ENCODE assay signal across 19 mouse cellular contexts in the genomic region with DNA sequence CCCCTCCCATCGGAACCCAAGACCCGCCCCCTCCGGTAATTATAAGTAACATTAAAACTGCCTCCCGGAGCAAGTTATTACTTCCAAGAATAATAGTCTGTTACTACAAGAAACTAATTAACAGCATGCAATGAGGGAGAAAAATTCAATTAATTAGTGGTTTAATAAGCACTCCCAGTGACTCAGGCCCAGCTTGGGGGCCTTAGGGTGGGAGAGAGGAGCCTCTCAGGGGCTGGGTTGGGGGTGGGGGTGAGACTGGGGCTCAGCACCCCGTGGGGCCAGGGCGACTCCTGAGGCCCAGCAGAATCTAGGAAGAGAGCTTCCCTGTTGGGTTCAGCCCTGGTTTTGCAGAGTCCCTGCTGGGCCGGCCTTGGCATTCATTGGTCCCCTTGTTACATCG. TPM values are rescaled to one million over a fixed set of nuclear protein-coding genes. Genes with fewer than 3 reads are reported as not detected.
DNase-seq lines count a peak whose midpoint lies in the region; ATAC-seq lines count a peak whose summit lies in the region.
"Had no signal": no experiment of that assay in that cellular context is flagged by ENCODE, and none has a peak within 500 bp of the region (broad histone marks: within the 10 kb centered on the region; RNA-seq: fewer than 3 reads in every experiment).

No protein-coding gene starts in this region.

- H3K27me3 ChIP-seq in forebrain, embryonic 11.5 days (ENCODE audit: control insufficient read depth, insufficient read depth, low read length) = peaks cover 7% of the 10 kb centered on the region
- H3K27me3 ChIP-seq in forebrain, embryonic 10.5 days (ENCODE audit: poor library complexity, severe bottlenecking) = peaks cover 81% of the 10 kb centered on the region
- no peaks in the 10 kb centered on the region for H3K27me3 ChIP-seq in neural tube, embryonic 12.5 days (replicated peaks)
- H3K27me3 ChIP-seq in hindbrain, embryonic 16.5 days (replicated peaks; ENCODE audit: control insufficient read depth, insufficient read depth, low read length) = peaks cover 3% of the 10 kb centered on the region; the same call in 1 of the 2 replicates

- no peak overlapping the region for H3K27ac ChIP-seq in forebrain, embryonic 11.5 days (ENCODE audit: low read depth, low read length)
- no peak overlapping the region for H3K27ac ChIP-seq in forebrain, embryonic 10.5 days
- H3K27ac ChIP-seq in neural tube, embryonic 12.5 days = no peak overlapping the region
- no peak overlapping the region for H3K27ac ChIP-seq in hindbrain, embryonic 16.5 days (ENCODE audit: low read depth, low read length)
- H3K27ac ChIP-seq: kidney, postnatal 0 days; limb, embryonic 12.5 days; liver, embryonic 14.5 days had no signal

- no peak overlapping the region for H3K4me2 ChIP-seq in forebrain, embryonic 11.5 days (ENCODE audit: low read depth, low read length, severe bottlenecking)
- H3K4me2 ChIP-seq in neural tube, embryonic 12.5 days (replicated peaks) = no peak overlapping the region
- no peak overlapping the region for H3K4me2 ChIP-seq in hindbrain, embryonic 16.5 days (ENCODE audit: low read length)
- H3K4me2 ChIP-seq: heart, embryonic 11.5 days; limb, embryonic 12.5 days had no signal

- H3K9ac ChIP-seq in forebrain, embryonic 11.5 days (ENCODE audit: low read length) = no peak overlapping the region
- no peak overlapping the region for H3K9ac ChIP-seq in neural tube, embryonic 12.5 days
- H3K9ac ChIP-seq in hindbrain, embryonic 16.5 days (ENCODE audit: low read depth, low read length) = no peak overlapping the region
- H3K9ac ChIP-seq: limb, embryonic 12.5 days; liver, embryonic 14.5 days had no signal

- H3K4me1 ChIP-seq in forebrain, embryonic 11.5 days (replicated peaks; ENCODE audit: control insufficient read depth, insufficient read depth, low read length) = peaks cover 5% of the 10 kb centered on the region; the same call in 1 of the 2 replicates
- peaks cover 31% of the 10 kb centered on the region for H3K4me1 ChIP-seq in forebrain, embryonic 10.5 days
- H3K4me1 ChIP-seq in neural tube, embryonic 12.5 days = peaks cover 10% of the 10 kb centered on the region; the same call in 1 of the 2 replicates
- H3K4me1 ChIP-seq in hindbrain, embryonic 16.5 days (ENCODE audit: control insufficient read depth, insufficient read depth, low read depth, low read length) = peaks cover 3% of the 10 kb centered on the region; the same call in 1 of the 2 replicates

- H3K4me3 ChIP-seq in forebrain, embryonic 11.5 days (ENCODE audit: low read depth, low read length) = no peak overlapping the region
- H3K4me3 ChIP-seq in forebrain, embryonic 10.5 days = no peak overlapping the region
- no peak overlapping the region for H3K4me3 ChIP-seq in neural tube, embryonic 12.5 days
- no peak overlapping the region for H3K4me3 ChIP-seq in hindbrain, embryonic 16.5 days (ENCODE audit: low read length)
- H3K4me3 ChIP-seq: limb, embryonic 12.5 days had no signal

- DNase-seq in forebrain, embryonic 11.5 days (ENCODE audit: low spot score) = peak; percentile 66
- DNase-seq in forebrain, embryonic 10.5 days (ENCODE audit: extremely low spot score, low spot score) = no peak
- DNase-seq in neural tube, embryonic 10.5 days (ENCODE audit: extremely low spot score, low spot score) = no peak
- no peak for DNase-seq in left cerebral cortex, adult 9 months (ENCODE audit: low spot score in 2 of 2)
- no peak for DNase-seq in urinary bladder, postnatal 36 days (ENCODE audit: low spot score in 2 of 2)
- DNase-seq: adrenal gland, postnatal 14 days; cerebellum, adult 18-20 months; heart, postnatal 14 days; thymus, postnatal 25 days had no signal

- ATAC-seq in forebrain, embryonic 11.5 days (replicated peaks; ENCODE audit: low FRiP score) = peak; percentile 60
- ATAC-seq in neural tube, embryonic 12.5 days (ENCODE audit: low FRiP score, low read depth) = 0 out of 2 replicates have a peak, but pooled peaks have one; percentile 29
- peak; percentile 26 for ATAC-seq in hindbrain, embryonic 16.5 days
- no peak for ATAC-seq in granulocyte monocyte progenitor cell, adult 5-6 weeks (replicated peaks; ENCODE audit: poor library complexity, severe bottlenecking)
- ATAC-seq: intestine, postnatal 0 days had no signal

- 25% methylated on average over 8 of the region's 8 CpGs for whole genome bisulfite sequencing in forebrain, embryonic 11.5 days
- WGBS in forebrain, embryonic 10.5 days = 31% methylated on average over 8 of the region's 8 CpGs
- 36% methylated on average over 8 of the region's 8 CpGs for WGBS in neural tube, embryonic 12.5 days
- 29% methylated on average over 8 of the region's 8 CpGs for WGBS in hindbrain, embryonic 16.5 days

- H3K36me3 ChIP-seq in forebrain, embryonic 11.5 days (ENCODE audit: control insufficient read depth, insufficient read depth, low read length) = no peaks in the 10 kb centered on the region
- H3K36me3 ChIP-seq in forebrain, embryonic 10.5 days (replicated peaks) = no peaks in the 10 kb centered on the region
- no peaks in the 10 kb centered on the region for H3K36me3 ChIP-seq in neural tube, embryonic 12.5 days
- no peaks in the 10 kb centered on the region for H3K36me3 ChIP-seq in hindbrain, embryonic 16.5 days (ENCODE audit: control insufficient read depth, insufficient read depth, low read length)
- H3K36me3 ChIP-seq: limb, embryonic 12.5 days had no signal

- no peaks in the 10 kb centered on the region for H3K9me3 ChIP-seq in forebrain, embryonic 11.5 days (ENCODE audit: control insufficient read depth, low read length)
- no peaks in the 10 kb centered on the region for H3K9me3 ChIP-seq in forebrain, embryonic 10.5 days
- no peaks in the 10 kb centered on the region for H3K9me3 ChIP-seq in neural tube, embryonic 12.5 days
- no peaks in the 10 kb centered on the region for H3K9me3 ChIP-seq in hindbrain, embryonic 16.5 days (ENCODE audit: control insufficient read depth, low read length)
- H3K9me3 ChIP-seq: limb, embryonic 12.5 days had no signal

RNA-seq across cellular contexts. Expression of a gene that starts 21.9 kb away (rescaled TPM):
- polyA plus RNA-seq in forebrain, embryonic 11.5 days (2014; fragmentation: Nextera tagmentation; extraction: Ambion mirVana) = 0.87 and 0.91 TPM in 2 replicates
- polyA plus RNA-seq in forebrain, embryonic 10.5 days (2016; fragmentation: Nextera tagmentation; extraction: Ambion mirVana) = 0.97 and 1.4 TPM in 2 replicates
- 2.7 and 4.0 TPM in 2 replicates for polyA plus RNA-seq in neural tube, embryonic 12.5 days (2016; fragmentation: Nextera tagmentation; extraction: Ambion mirVana)
- polyA plus RNA-seq in hindbrain, embryonic 16.5 days (2015; fragmentation: Nextera tagmentation; extraction: Ambion mirVana) = 24.9 and 31.1 TPM in 2 replicates
- total RNA-seq in granulocyte monocyte progenitor cell, adult 5-6 weeks (2014; fragmentation: Nextera tagmentation) = not detected in 2 replicates
- total RNA-seq in granulocyte monocyte progenitor cell, adult 5-6 weeks (2017) = not detected in 2 replicates
- total RNA-seq: gastrocnemius, postnatal 4 days; heart, postnatal 14 days; megakaryocyte progenitor cell, adult 5-6 weeks had no signal

RNA-seq across cellular contexts. Expression of a gene that starts 22.1 kb away (rescaled TPM):
- 44.9 and 45.0 TPM in 2 replicates for polyA plus RNA-seq in forebrain, embryonic 11.5 days (2014; fragmentation: Nextera tagmentation; extraction: Ambion mirVana)
- polyA plus RNA-seq in forebrain, embryonic 10.5 days (2016; fragmentation: Nextera tagmentation; extraction: Ambion mirVana) = 33.4 and 34.4 TPM in 2 replicates
- 79.5 and 82.3 TPM in 2 replicates for polyA plus RNA-seq in neural tube, embryonic 12.5 days (2016; fragmentation: Nextera tagmentation; extraction: Ambion mirVana)
- 104 and 114 TPM in 2 replicates for polyA plus RNA-seq in hindbrain, embryonic 16.5 days (2015; fragmentation: Nextera tagmentation; extraction: Ambion mirVana)
- total RNA-seq in granulocyte monocyte progenitor cell, adult 5-6 weeks (2014; fragmentation: Nextera tagmentation) = 2.0 and 2.8 TPM in 2 replicates
- 0.26 and 2.1 TPM in 2 replicates for total RNA-seq in granulocyte monocyte progenitor cell, adult 5-6 weeks (2017)

RNA-seq across cellular contexts. Expression of a gene that starts 30.4 kb away (rescaled TPM):
- 10.2 and 13.6 TPM in 2 replicates for polyA plus RNA-seq in forebrain, embryonic 11.5 days (2014; fragmentation: Nextera tagmentation; extraction: Ambion mirVana)
- 8.4 and 10.4 TPM in 2 replicates for polyA plus RNA-seq in forebrain, embryonic 10.5 days (2016; fragmentation: Nextera tagmentation; extraction: Ambion mirVana)
- 13.9 and 16.1 TPM in 2 replicates for polyA plus RNA-seq in neural tube, embryonic 12.5 days (2016; fragmentation: Nextera tagmentation; extraction: Ambion mirVana)
- polyA plus RNA-seq in hindbrain, embryonic 16.5 days (2015; fragmentation: Nextera tagmentation; extraction: Ambion mirVana) = 20.3 and 22.9 TPM in 2 replicates
- 19.1 and 33.4 TPM in 2 replicates for total RNA-seq in granulocyte monocyte progenitor cell, adult 5-6 weeks (2014; fragmentation: Nextera tagmentation)
- 5.6 and 13.8 TPM in 2 replicates for total RNA-seq in granulocyte monocyte progenitor cell, adult 5-6 weeks (2017)

RNA-seq across cellular contexts. Expression of a gene that starts 51.9 kb away (rescaled TPM):
- 3.8 and 5.0 TPM in 2 replicates for polyA plus RNA-seq in forebrain, embryonic 11.5 days (2014; fragmentation: Nextera tagmentation; extraction: Ambion mirVana)
- 1.6 and 2.2 TPM in 2 replicates for polyA plus RNA-seq in forebrain, embryonic 10.5 days (2016; fragmentation: Nextera tagmentation; extraction: Ambion mirVana)
- polyA plus RNA-seq in neural tube, embryonic 12.5 days (2016; fragmentation: Nextera tagmentation; extraction: Ambion mirVana) = 11.8 and 12.4 TPM in 2 replicates
- polyA plus RNA-seq in hindbrain, embryonic 16.5 days (2015; fragmentation: Nextera tagmentation; extraction: Ambion mirVana) = 12.0 and 14.9 TPM in 2 replicates
- total RNA-seq in granulocyte monocyte progenitor cell, adult 5-6 weeks (2014; fragmentation: Nextera tagmentation) = not detected in 2 replicates
- 0.05 TPM in 1 of 2 replicates, not detected in the other for total RNA-seq in granulocyte monocyte progenitor cell, adult 5-6 weeks (2017)
- total RNA-seq: megakaryocyte progenitor cell, adult 5-6 weeks had no signal

RNA-seq across cellular contexts. Expression of a gene that starts 52.2 kb away (rescaled TPM):
- 68.5 and 75.0 TPM in 2 replicates for polyA plus RNA-seq in forebrain, embryonic 11.5 days (2014; fragmentation: Nextera tagmentation; extraction: Ambion mirVana)
- 61.8 and 64.5 TPM in 2 replicates for polyA plus RNA-seq in forebrain, embryonic 10.5 days (2016; fragmentation: Nextera tagmentation; extraction: Ambion mirVana)
- 89.3 and 90.6 TPM in 2 replicates for polyA plus RNA-seq in neural tube, embryonic 12.5 days (2016; fragmentation: Nextera tagmentation; extraction: Ambion mirVana)
- 98.0 and 105 TPM in 2 replicates for polyA plus RNA-seq in hindbrain, embryonic 16.5 days (2015; fragmentation: Nextera tagmentation; extraction: Ambion mirVana)
- total RNA-seq in granulocyte monocyte progenitor cell, adult 5-6 weeks (2014; fragmentation: Nextera tagmentation) = 27.7 and 36.6 TPM in 2 replicates
- 4.3 and 10.0 TPM in 2 replicates for total RNA-seq in granulocyte monocyte progenitor cell, adult 5-6 weeks (2017)
